ENCODE assay signal across 37 mouse cellular contexts in the genomic region with DNA sequence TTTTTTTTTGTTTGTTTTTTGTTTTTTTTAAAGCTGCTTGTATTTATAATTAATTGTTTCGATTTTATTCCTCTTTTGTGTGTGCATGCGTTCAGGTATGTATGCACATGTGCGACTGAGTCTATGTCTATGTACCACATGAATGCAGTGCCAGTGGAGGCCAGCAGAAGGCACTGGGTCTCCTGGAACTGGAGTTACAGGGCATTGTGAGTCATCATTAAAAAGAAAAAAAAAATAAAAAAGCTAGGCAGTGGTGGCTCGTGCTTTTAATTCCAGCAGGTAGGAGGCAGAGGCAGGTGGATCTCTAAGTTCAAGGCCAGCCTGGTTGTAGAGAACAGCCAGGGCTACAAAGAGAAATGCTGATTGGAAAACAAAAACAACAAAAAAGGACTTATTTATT. TPM values are rescaled to one million over a fixed set of nuclear protein-coding genes. Genes with fewer than 3 reads are reported as not detected.
DNase-seq lines count a peak whose midpoint lies in the region; ATAC-seq and TF ChIP-seq lines count a peak whose summit lies in the region.
"Had no signal": no experiment of that assay in that cellular context is flagged by ENCODE, and none has a peak within 500 bp of the region (broad histone marks: within the 10 kb centered on the region; RNA-seq: fewer than 3 reads in every experiment).

No protein-coding gene starts in this region.

- no peak for TF ChIP-seq EP300 in lung, postnatal 0 days (IDR thresholded peaks at IDR 0.05)

- H3K4me3 ChIP-seq in forebrain, postnatal 0 days (ENCODE audit: low read depth, low read length), result no peak overlapping the region
- no peak overlapping the region for H3K4me3 ChIP-seq in forebrain, embryonic 13.5 days
- no peak overlapping the region for H3K4me3 ChIP-seq in lung, postnatal 0 days (ENCODE audit: low read depth, low read length)
- H3K4me3 ChIP-seq: embryonic facial prominence, embryonic 15.5 days; gastrocnemius, adult 2 months; hindbrain, embryonic 10.5 days; hindbrain, embryonic 15.5 days; left cerebral cortex, adult 2 months; limb, embryonic 13.5 days; lung, embryonic 15.5 days; neural tube, embryonic 15.5 days; stomach, embryonic 15.5 days had no signal

- no peak for DNase-seq in forebrain, postnatal 0 days
- no peak for DNase-seq in lung, postnatal 0 days (ENCODE audit: low spot score)
- no peak for DNase-seq in lung, postnatal 14 days
- no peak for DNase-seq in brain, embryonic 14.5 days (ENCODE audit: low read depth)
- DNase-seq in adrenal gland, adult 8-10 months, result no peak
- no peak for DNase-seq in embryo, embryonic 10 days (ENCODE audit: low spot score)
- DNase-seq: adrenal gland, postnatal 14 days; cerebellum, adult 18-20 months; cerebellum, postnatal 10 days; gastrocnemius, adult 2 months; heart, postnatal 14 days; kidney, postnatal 14 days; lung, postnatal 4 days; midbrain, embryonic 14.5 days; right cerebral cortex, postnatal 25 days; thymus, postnatal 14 days had no signal

- 94% methylated on average over 4 of the region's 4 CpGs for WGBS in forebrain, postnatal 0 days
- 96% methylated on average over 4 of the region's 4 CpGs for WGBS in forebrain, embryonic 13.5 days
- WGBS in lung, postnatal 0 days, result 94% methylated on average over 4 of the region's 4 CpGs

- TF ChIP-seq CTCF in forebrain, postnatal 0 days (IDR thresholded peaks at IDR 0.05; ENCODE audit: low read depth), result peak; percentile 23; the same call in 1 of the 2 replicates
- TF ChIP-seq CTCF in lung, postnatal 0 days (IDR thresholded peaks at IDR 0.05), result peak; percentile 18; the same call in 1 of the 2 replicates
- peak; percentile 12; the same call in 1 of the 2 replicates for TF ChIP-seq CTCF in brain, embryonic 14.5 days (IDR thresholded peaks at IDR 0.05; ENCODE audit: borderline replicate concordance, extremely low read depth, insufficient read depth, insufficient read length)

- H3K4me1 ChIP-seq in forebrain, postnatal 0 days (ENCODE audit: insufficient read depth), result no peaks in the 10 kb centered on the region
- no peaks in the 10 kb centered on the region for H3K4me1 ChIP-seq in forebrain, embryonic 13.5 days
- H3K4me1 ChIP-seq in lung, postnatal 0 days (ENCODE audit: insufficient read depth, low read depth, low read length), result no peaks in the 10 kb centered on the region
- H3K4me1 ChIP-seq: embryonic facial prominence, embryonic 15.5 days; hindbrain, embryonic 10.5 days; hindbrain, embryonic 15.5 days; limb, embryonic 13.5 days; lung, embryonic 15.5 days; neural tube, embryonic 15.5 days; stomach, embryonic 15.5 days had no signal

- no peaks in the 10 kb centered on the region for H3K27me3 ChIP-seq in forebrain, postnatal 0 days (ENCODE audit: insufficient read depth, low read length)
- no peaks in the 10 kb centered on the region for H3K27me3 ChIP-seq in forebrain, embryonic 13.5 days
- no peaks in the 10 kb centered on the region for H3K27me3 ChIP-seq in lung, postnatal 0 days (replicated peaks; ENCODE audit: insufficient read depth, low read length)
- H3K27me3 ChIP-seq: embryonic facial prominence, embryonic 15.5 days; hindbrain, embryonic 15.5 days; limb, embryonic 13.5 days; lung, embryonic 15.5 days; neural tube, embryonic 15.5 days; stomach, embryonic 15.5 days had no signal

- no peak overlapping the region for H3K4me2 ChIP-seq in forebrain, postnatal 0 days (ENCODE audit: low read depth)
- H3K4me2 ChIP-seq in forebrain, embryonic 13.5 days, result no peak overlapping the region
- H3K4me2 ChIP-seq in lung, postnatal 0 days (replicated peaks; ENCODE audit: low read depth, low read length), result no peak overlapping the region
- H3K4me2 ChIP-seq: embryonic facial prominence, embryonic 15.5 days; hindbrain, embryonic 15.5 days; limb, embryonic 13.5 days; liver, embryonic 11.5 days; lung, embryonic 15.5 days; neural tube, embryonic 15.5 days; stomach, embryonic 15.5 days had no signal

- ATAC-seq in forebrain, postnatal 0 days, result no peak
- no peak for ATAC-seq in forebrain, embryonic 13.5 days
- ATAC-seq in lung, postnatal 0 days, result no peak
- ATAC-seq: forebrain, embryonic 14.5 days; inflammation-experienced regulatory T-cells, adult 6 months had no signal

- TF ChIP-seq POLR2A in brain, embryonic 14.5 days (IDR thresholded peaks at IDR 0.05; ENCODE audit: borderline replicate concordance, extremely low read depth, insufficient read depth, insufficient read length, poor library complexity, severe bottlenecking), result no peak

- no peak overlapping the region for H3K9ac ChIP-seq in forebrain, postnatal 0 days
- no peak overlapping the region for H3K9ac ChIP-seq in forebrain, embryonic 13.5 days
- no peak overlapping the region for H3K9ac ChIP-seq in lung, postnatal 0 days (replicated peaks; ENCODE audit: low read depth)
- H3K9ac ChIP-seq: embryonic facial prominence, embryonic 15.5 days; hindbrain, embryonic 15.5 days; limb, embryonic 13.5 days; lung, embryonic 15.5 days; neural tube, embryonic 15.5 days; stomach, embryonic 15.5 days had no signal

- no peaks in the 10 kb centered on the region for H3K9me3 ChIP-seq in forebrain, postnatal 0 days (ENCODE audit: low read length)
- no peaks in the 10 kb centered on the region for H3K9me3 ChIP-seq in forebrain, embryonic 13.5 days (replicated peaks)
- H3K9me3 ChIP-seq in lung, postnatal 0 days (ENCODE audit: low read length), result no peaks in the 10 kb centered on the region
- H3K9me3 ChIP-seq: embryonic facial prominence, embryonic 15.5 days; hindbrain, embryonic 10.5 days; hindbrain, embryonic 15.5 days; limb, embryonic 13.5 days; lung, embryonic 15.5 days; neural tube, embryonic 15.5 days; stomach, embryonic 15.5 days had no signal

- no peak overlapping the region for H3K27ac ChIP-seq in forebrain, postnatal 0 days (ENCODE audit: low read depth, low read length)
- H3K27ac ChIP-seq in forebrain, embryonic 13.5 days, result no peak overlapping the region
- H3K27ac ChIP-seq in lung, postnatal 0 days (ENCODE audit: low read length), result no peak overlapping the region
- H3K27ac ChIP-seq: embryonic facial prominence, embryonic 15.5 days; gastrocnemius, adult 2 months; hindbrain, embryonic 10.5 days; hindbrain, embryonic 15.5 days; left cerebral cortex, adult 2 months; limb, embryonic 13.5 days; lung, embryonic 15.5 days; neural tube, embryonic 15.5 days; stomach, embryonic 15.5 days had no signal

- H3K36me3 ChIP-seq in forebrain, postnatal 0 days (ENCODE audit: insufficient read depth), result peaks cover 60% of the 10 kb centered on the region
- peaks cover 81% of the 10 kb centered on the region for H3K36me3 ChIP-seq in forebrain, embryonic 13.5 days (ENCODE audit: poor library complexity, severe bottlenecking)
- peaks cover 42% of the 10 kb centered on the region for H3K36me3 ChIP-seq in lung, postnatal 0 days (ENCODE audit: insufficient read depth, low read length)

RNA-seq across cellular contexts. Expression of gene 4930535I16Rik, which starts 12.2 kb away (rescaled TPM):
- total RNA-seq in forebrain, postnatal 0 days (2014; rRNA removed), result not detected in 2 replicates
- polyA plus RNA-seq in forebrain, postnatal 0 days (2015; fragmentation: Nextera tagmentation; extraction: Ambion mirVana), result not detected in 2 replicates
- polyA plus RNA-seq in forebrain, embryonic 13.5 days (2015; fragmentation: Nextera tagmentation; extraction: Ambion mirVana), result not detected in 2 replicates
- not detected in 2 replicates for polyA plus RNA-seq in lung, postnatal 0 days (2015; fragmentation: Nextera tagmentation; extraction: Ambion mirVana)
- not detected in 2 replicates for polyA plus RNA-seq in brain, embryonic 14.5 days (2012; rRNA removed)
- not detected for total RNA-seq in adrenal gland, adult 8-10 months (2022)
- total RNA-seq: adrenal gland, postnatal 14 days; common myeloid progenitor, adult 5-6 weeks; gastrocnemius, adult 2 months; gastrocnemius, postnatal 4 days; heart, postnatal 14 days; layer of hippocampus, postnatal 14 days; left cerebral cortex, adult 2 months; left cerebral cortex, postnatal 36 days; megakaryocyte-erythroid progenitor cell, adult 5-6 weeks had no signal
- polyA plus RNA-seq: embryonic facial prominence, embryonic 15.5 days; forebrain, embryonic 14.5 days; heart, embryonic 14.5 days; hindbrain, embryonic 10.5 days; hindbrain, embryonic 15.5 days; inflammation-experienced regulatory T-cells, adult 6 months; kidney, embryonic 14.5 days; limb, embryonic 13.5 days; liver, embryonic 11.5 days; liver, embryonic 16.5 days; lung, embryonic 15.5 days; midbrain, embryonic 14.5 days; neural tube, embryonic 15.5 days; stomach, embryonic 15.5 days; urinary bladder, adult 2 months had no signal

RNA-seq across cellular contexts. Expression of gene Rragc, which starts 12.7 kb away (rescaled TPM):
- total RNA-seq in forebrain, postnatal 0 days (2014; rRNA removed), result 41.8 and 51.9 TPM in 2 replicates
- 32.8 and 42.6 TPM in 2 replicates for polyA plus RNA-seq in forebrain, postnatal 0 days (2015; fragmentation: Nextera tagmentation; extraction: Ambion mirVana)
- polyA plus RNA-seq in forebrain, embryonic 13.5 days (2015; fragmentation: Nextera tagmentation; extraction: Ambion mirVana), result 44.1 and 46.3 TPM in 2 replicates
- 47.4 and 50.4 TPM in 2 replicates for polyA plus RNA-seq in lung, postnatal 0 days (2015; fragmentation: Nextera tagmentation; extraction: Ambion mirVana)
- polyA plus RNA-seq in brain, embryonic 14.5 days (2012; rRNA removed), result 57.8 and 60.0 TPM in 2 replicates
- 10 to 100 TPM; 70.6 to 90.8 (median 79.6) TPM for total RNA-seq in adrenal gland, adult 8-10 months (2022)

RNA-seq across cellular contexts. Expression of gene Mycbp, which starts 25.4 kb away (rescaled TPM):
- 7.1 and 7.9 TPM in 2 replicates for total RNA-seq in forebrain, postnatal 0 days (2014; rRNA removed)
- 40.8 and 46.0 TPM in 2 replicates for polyA plus RNA-seq in forebrain, postnatal 0 days (2015; fragmentation: Nextera tagmentation; extraction: Ambion mirVana)
- polyA plus RNA-seq in forebrain, embryonic 13.5 days (2015; fragmentation: Nextera tagmentation; extraction: Ambion mirVana), result 35.5 and 43.3 TPM in 2 replicates
- 73.0 and 81.0 TPM in 2 replicates for polyA plus RNA-seq in lung, postnatal 0 days (2015; fragmentation: Nextera tagmentation; extraction: Ambion mirVana)
- 11.1 and 11.7 TPM in 2 replicates for polyA plus RNA-seq in brain, embryonic 14.5 days (2012; rRNA removed)
- total RNA-seq in adrenal gland, adult 8-10 months (2022), result 10 to 100 TPM; 32.3 to 57.6 (median 45.2) TPM
